ENCODE assay signal across 17 mouse cellular contexts in the genomic region with DNA sequence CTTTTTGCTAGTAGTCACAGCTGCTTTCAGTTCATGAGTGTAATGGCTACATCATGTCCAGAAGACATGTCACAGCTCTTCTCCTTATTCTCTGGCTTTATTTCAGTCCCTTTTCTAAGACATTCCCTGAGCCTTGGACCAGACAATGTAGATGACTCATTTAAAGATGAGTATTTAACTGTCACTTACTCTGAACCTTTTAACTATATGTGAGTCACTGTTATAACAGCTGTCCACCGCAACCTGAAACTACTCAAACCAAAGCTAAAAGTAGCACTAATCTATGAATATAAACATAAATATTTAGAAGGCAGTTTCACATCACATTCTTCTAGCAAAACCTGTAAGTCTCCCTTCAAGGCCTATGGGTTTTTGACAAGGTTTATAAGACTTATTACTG.
DNase-seq lines count a peak whose midpoint lies in the region; TF ChIP-seq lines count a peak whose summit lies in the region.
"Had no signal": no experiment of that assay in that cellular context is flagged by ENCODE, and none has a peak within 500 bp of the region (broad histone marks: within the 10 kb centered on the region; RNA-seq: fewer than 3 reads in every experiment).

No protein-coding gene starts in this region.

- H3K4me3 ChIP-seq in C2C12 (ENCODE audit: insufficient read depth, poor library complexity, severe bottlenecking), result no peak overlapping the region
- no peak overlapping the region for H3K4me3 ChIP-seq in forebrain, embryonic 10.5 days
- H3K4me3 ChIP-seq: embryonic facial prominence, embryonic 10.5 days; embryonic facial prominence, embryonic 12.5 days; forebrain, embryonic 12.5 days had no signal

- peaks cover 9% of the 10 kb centered on the region for H3K9me3 ChIP-seq in forebrain, embryonic 10.5 days
- H3K9me3 ChIP-seq: embryonic facial prominence, embryonic 12.5 days; forebrain, embryonic 12.5 days had no signal

- no peaks in the 10 kb centered on the region for H3K4me1 ChIP-seq in forebrain, embryonic 10.5 days
- H3K4me1 ChIP-seq: embryonic facial prominence, embryonic 10.5 days; embryonic facial prominence, embryonic 12.5 days; forebrain, embryonic 12.5 days had no signal

- no peaks in the 10 kb centered on the region for H3K36me3 ChIP-seq in C2C12 (ENCODE audit: control insufficient read depth, insufficient read depth)
- H3K36me3 ChIP-seq in forebrain, embryonic 10.5 days (replicated peaks), result no peaks in the 10 kb centered on the region
- H3K36me3 ChIP-seq: embryonic facial prominence, embryonic 10.5 days; embryonic facial prominence, embryonic 12.5 days; forebrain, embryonic 12.5 days had no signal

- H3K27ac ChIP-seq in forebrain, embryonic 10.5 days, result no peak overlapping the region
- H3K27ac ChIP-seq: embryonic facial prominence, embryonic 10.5 days; embryonic facial prominence, embryonic 12.5 days; forebrain, embryonic 12.5 days had no signal

- no peaks in the 10 kb centered on the region for H3K27me3 ChIP-seq in C2C12 (ENCODE audit: control insufficient read depth, insufficient read depth, insufficient read length)
- H3K27me3 ChIP-seq in forebrain, embryonic 10.5 days (ENCODE audit: poor library complexity, severe bottlenecking), result no peaks in the 10 kb centered on the region
- H3K27me3 ChIP-seq: embryonic facial prominence, embryonic 12.5 days; forebrain, embryonic 12.5 days had no signal

- H3K79me2 ChIP-seq in C2C12 (ENCODE audit: control insufficient read depth, insufficient read depth), result no peaks in the 10 kb centered on the region

- 98% methylated on average over 1 of the region's 1 CpGs for WGBS in forebrain, embryonic 10.5 days

- no peak for TF ChIP-seq CTCF in C2C12 (IDR thresholded peaks at IDR 0.05; ENCODE audit: control insufficient read depth, insufficient read depth, insufficient read length)

- DNase-seq in brain, adult 2 months (ENCODE audit: low read depth, low spot score), result peak; percentile 2
- peak; percentile 2 for DNase-seq in skeletal muscle tissue, adult 2 months (ENCODE audit: low read depth, low spot score)
- no peak for DNase-seq in forebrain, embryonic 10.5 days (ENCODE audit: extremely low spot score, low spot score)
- no peak for DNase-seq in kidney, postnatal 36 days
- DNase-seq: adrenal gland, adult 8-10 months; adrenal gland, postnatal 14 days; adrenal gland, postnatal 36 days; B cell, adult 2 months; cerebellum, adult 11 months; cerebellum, adult 18-20 months; cerebellum, adult 9-10 months; cerebellum, postnatal 10 days; cerebellum, postnatal 25 days had no signal

- H3ac ChIP-seq in C2C12 (ENCODE audit: control insufficient read depth, insufficient read length, low read depth), result no peak overlapping the region

- H3K79me3 ChIP-seq in C2C12 (ENCODE audit: low read depth), result no peaks in the 10 kb centered on the region

TF ChIP-seq in C2C12, 6 proteins besides CTCF, POLR2A, EP300 and RAD21:
- TF ChIP-seq FOSL1 (IDR thresholded peaks at IDR 0.05; ENCODE audit: insufficient read depth, low read length, poor library complexity, severe bottlenecking) (peak; percentile 37), MYOD1 (IDR thresholded peaks at IDR 0.05; ENCODE audit: control insufficient read depth, insufficient read length, low read depth) (peak; percentile 68), MAX (IDR thresholded peaks at IDR 0.05) (no peak)

Comparison
In these comparisons a context has a peak if more than half of its experiments do, and no peak if none do; other contexts are left out.
1. DNase-seq: peak in brain, adult 2 months (single experiment) and skeletal muscle tissue, adult 2 months (single experiment); none in forebrain, embryonic 10.5 days (single experiment) and kidney, postnatal 36 days (0 of 2).